Mouse (Mus musculus): Measurements from ENCODE around the gene Tppp3.

- TF ChIP-seq CTCF (IDR thresholded peaks at IDR 0.05; ENCODE audit: extremely low read depth, insufficient read length, insufficient replicate concordance, low read depth, low read length), result no peak
- TF ChIP-seq POLR2A (IDR thresholded peaks at IDR 0.05; ENCODE audit: low read depth, low read length), result no peak
These were observed 28.7 kb downstream of the Tppp3 start for GRCm38 (mm10) chr8:105442661-105443060.
